In the genomic region with DNA sequence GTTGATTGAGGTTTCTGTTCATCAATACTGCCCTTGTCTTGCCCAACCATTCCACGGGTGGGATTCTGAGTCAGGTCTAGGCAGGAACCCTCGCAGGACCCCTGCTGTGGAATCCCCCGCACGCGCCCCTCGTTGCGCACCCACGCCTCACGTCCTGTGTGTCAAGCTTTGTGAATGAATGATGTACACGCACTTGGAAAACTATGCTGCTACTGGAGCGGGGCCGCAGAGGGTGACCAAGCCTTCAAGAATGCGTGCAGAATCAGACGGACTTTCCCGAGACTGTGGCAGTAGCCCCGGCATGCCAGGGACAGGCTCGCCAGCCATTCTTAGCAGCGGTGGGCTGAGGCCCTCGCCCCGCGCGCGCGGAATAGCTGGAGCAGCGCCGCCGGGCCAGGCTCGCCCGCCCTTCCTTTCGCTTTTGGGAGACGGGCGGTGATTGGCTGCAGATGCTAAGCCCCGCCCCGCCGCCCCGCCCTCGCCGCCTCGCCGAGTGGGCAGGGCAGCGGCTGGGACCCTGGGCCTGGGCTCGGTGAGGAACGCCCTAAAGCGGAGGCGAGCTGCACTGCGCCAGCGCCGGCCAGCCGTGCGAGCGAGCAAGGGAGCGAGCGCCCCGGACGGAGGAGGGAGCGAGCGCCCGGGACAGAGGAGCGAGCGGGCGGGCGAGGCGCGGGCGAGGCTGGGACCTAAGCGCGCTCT, we compare ENCODE assay signal across 8 mouse cellular contexts. TPM values are rescaled to one million over a fixed set of nuclear protein-coding genes. Genes with fewer than 3 reads are reported as not detected.
A peak's percentile ranks its signal among the peaks of the same experiment; 100 is the strongest.
DNase-seq lines count a peak whose midpoint lies in the region; ATAC-seq lines count a peak whose summit lies in the region.

No protein-coding gene starts in this region.

- H3K27me3 ChIP-seq in hindbrain, embryonic 12.5 days = peaks cover 84% of the 10 kb centered on the region

- no peaks in the 10 kb centered on the region for H3K9me3 ChIP-seq in hindbrain, embryonic 12.5 days (replicated peaks)

- H3K9ac ChIP-seq in hindbrain, embryonic 12.5 days = peak overlapping the region; percentile 61

- peak; percentile 96 for DNase-seq in NIH3T3 (ENCODE audit: low read depth)
- DNase-seq in cerebellum, postnatal 10 days = peak; percentile 95 to 97
- peak; percentile 83 to 90 for DNase-seq in frontal cortex, postnatal 10 days (ENCODE audit: low spot score in 2 of 2)
- peak; percentile 84 to 92 for DNase-seq in layer of hippocampus, postnatal 14 days (ENCODE audit: low spot score in 2 of 2)
- peak; percentile 98 for DNase-seq in lung, postnatal 10 days
- peak; percentile 96 for DNase-seq in ovary, postnatal 14 days (ENCODE audit: low spot score)
- DNase-seq in thymus, postnatal 14 days = peak; percentile 100

- H3K4me1 ChIP-seq in hindbrain, embryonic 12.5 days = peaks cover 8% of the 10 kb centered on the region

- peak; percentile 98 for ATAC-seq in hindbrain, embryonic 12.5 days (ENCODE audit: low FRiP score)

- no peaks in the 10 kb centered on the region for H3K36me3 ChIP-seq in hindbrain, embryonic 12.5 days

- H3K4me2 ChIP-seq in hindbrain, embryonic 12.5 days (replicated peaks) = peak overlapping the region; percentile 76

- WGBS in hindbrain, embryonic 12.5 days = under 1% methylated on average over 50 of the region's 67 CpGs

- peak overlapping the region; percentile 68 for H3K27ac ChIP-seq in hindbrain, embryonic 12.5 days

- H3K4me3 ChIP-seq in hindbrain, embryonic 12.5 days = peak overlapping the region; percentile 61

RNA-seq across cellular contexts. Expression of gene Ets1, which starts 59.6 kb away (rescaled TPM):
- polyA plus RNA-seq in hindbrain, embryonic 12.5 days (2016; fragmentation: Nextera tagmentation; extraction: Ambion mirVana) = 35.7 and 38.5 TPM in 2 replicates
- 10 to 100 TPM; 16.4 to 19.0 TPM for total RNA-seq in layer of hippocampus, postnatal 14 days (2021)

Comparison
In these comparisons a context has a peak if more than half of its experiments do, and no peak if none do; other contexts are left out.
1. Peak in every context shown above with its lines: DNase-seq, ATAC-seq, H3K4me3 ChIP-seq and H3K27ac ChIP-seq.